Comparison of ENCODE assay signal across 9 mouse cellular contexts in the genomic region with DNA sequence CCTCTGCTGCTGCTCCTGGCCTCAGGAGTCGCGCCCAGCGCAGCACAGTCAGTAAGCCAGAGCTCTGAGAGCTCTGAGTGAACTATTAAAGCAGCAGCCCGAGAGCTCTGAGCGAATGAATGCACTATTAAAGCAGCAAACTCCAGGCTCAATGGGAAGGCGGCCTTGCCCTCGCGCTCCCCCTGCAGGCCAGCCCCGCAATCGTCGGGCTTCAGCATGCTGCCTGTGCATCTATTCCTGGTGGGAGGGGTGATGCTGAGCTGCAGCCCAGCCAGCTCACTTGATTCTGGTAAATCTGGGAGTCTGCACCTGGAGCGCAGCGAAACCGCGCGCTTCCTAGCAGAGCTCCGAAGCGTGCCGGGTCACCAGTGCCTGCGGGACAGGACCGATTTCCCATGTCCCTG. TPM values are rescaled to one million over a fixed set of nuclear protein-coding genes. Genes with fewer than 3 reads are reported as not detected.
A peak's percentile ranks its signal among the peaks of the same experiment; 100 is the strongest.
DNase-seq lines count a peak whose midpoint lies in the region; ATAC-seq lines count a peak whose summit lies in the region.
"Not testable (repeated sequence)": the region's sequence is repeated elsewhere in the genome, so short reads cannot be mapped to it uniquely, and the experiment has no call there.
"Had no signal": no experiment of that assay in that cellular context is flagged by ENCODE, and none has a peak within 500 bp of the region (broad histone marks: within the 10 kb centered on the region; RNA-seq: fewer than 3 reads in every experiment).

No protein-coding gene starts in this region.

- H3K9me3 ChIP-seq in forebrain, embryonic 10.5 days; heart, embryonic 12.5 days (replicated peaks); kidney, embryonic 14.5 days (ENCODE audit: control insufficient read depth, low read length); limb, embryonic 11.5 days (ENCODE audit: control insufficient read depth, low read length); midbrain, embryonic 13.5 days: not testable (repeated sequence)

- H3K27ac ChIP-seq in forebrain, embryonic 10.5 days: peak overlapping the region; percentile 85
- H3K27ac ChIP-seq in heart, embryonic 12.5 days (ENCODE audit: poor library complexity, severe bottlenecking): peak overlapping the region; percentile 98
- peak overlapping the region; percentile 93 for H3K27ac ChIP-seq in kidney, embryonic 14.5 days (ENCODE audit: low read depth, low read length)
- peak overlapping the region; percentile 77 for H3K27ac ChIP-seq in limb, embryonic 11.5 days (replicated peaks; ENCODE audit: low read depth, low read length)
- H3K27ac ChIP-seq in midbrain, embryonic 13.5 days: peak overlapping the region; percentile 67

- not testable (repeated sequence) for H3K4me1 ChIP-seq in forebrain, embryonic 10.5 days; heart, embryonic 12.5 days (replicated peaks); kidney, embryonic 14.5 days (ENCODE audit: control insufficient read depth, insufficient read depth, low read length); limb, embryonic 11.5 days (ENCODE audit: control insufficient read depth, insufficient read depth, low read length); midbrain, embryonic 13.5 days (replicated peaks)

- 0% methylated on average over 18 of the region's 21 CpGs for WGBS in forebrain, embryonic 10.5 days
- under 1% methylated on average over 21 of the region's 21 CpGs for WGBS in heart, embryonic 12.5 days
- 1% methylated on average over 15 of the region's 21 CpGs for WGBS in kidney, embryonic 14.5 days
- under 1% methylated on average over 11 of the region's 21 CpGs for WGBS in limb, embryonic 11.5 days
- WGBS in midbrain, embryonic 13.5 days: under 1% methylated on average over 21 of the region's 21 CpGs

- H3K27me3 ChIP-seq in forebrain, embryonic 10.5 days (ENCODE audit: poor library complexity, severe bottlenecking); heart, embryonic 12.5 days (replicated peaks); kidney, embryonic 14.5 days (ENCODE audit: control insufficient read depth, insufficient read depth, low read length); limb, embryonic 11.5 days (ENCODE audit: control insufficient read depth, insufficient read depth, low read length); midbrain, embryonic 13.5 days: not testable (repeated sequence)

- not testable (repeated sequence) for H3K36me3 ChIP-seq in forebrain, embryonic 10.5 days (replicated peaks); heart, embryonic 12.5 days; kidney, embryonic 14.5 days (ENCODE audit: control insufficient read depth, insufficient read depth, low read length); limb, embryonic 11.5 days (ENCODE audit: control insufficient read depth, insufficient read depth, low read length); midbrain, embryonic 13.5 days

- H3K4me3 ChIP-seq in forebrain, embryonic 10.5 days: peak overlapping the region; percentile 62
- H3K4me3 ChIP-seq in heart, embryonic 12.5 days: peak overlapping the region; percentile 64
- peak overlapping the region; percentile 41 for H3K4me3 ChIP-seq in kidney, embryonic 14.5 days (ENCODE audit: low read length)
- peak overlapping the region; percentile 37 for H3K4me3 ChIP-seq in limb, embryonic 11.5 days (ENCODE audit: low read depth, low read length)
- H3K4me3 ChIP-seq in midbrain, embryonic 13.5 days (replicated peaks): peak overlapping the region; percentile 40

- DNase-seq in brain, embryonic 18.5 days (ENCODE audit: low read depth, low spot score): peak; percentile 70
- DNase-seq in forebrain, embryonic 10.5 days (ENCODE audit: extremely low spot score, low spot score): peak; percentile 82
- peak; percentile 85 for DNase-seq in limb, embryonic 11.5 days (ENCODE audit: low spot score)
- peak; percentile 88 for DNase-seq in skeletal muscle tissue, adult 2 months (ENCODE audit: low read depth, low spot score)
- peak; percentile 91 to 92 for DNase-seq in urinary bladder, postnatal 4 days (ENCODE audit: low spot score in 2 of 2)

- peak overlapping the region; percentile 85 for H3K9ac ChIP-seq in heart, embryonic 12.5 days
- peak overlapping the region; percentile 62 for H3K9ac ChIP-seq in kidney, embryonic 14.5 days (ENCODE audit: low read depth, low read length)
- H3K9ac ChIP-seq in limb, embryonic 11.5 days (ENCODE audit: low read length): peak overlapping the region; percentile 60; the same call in 1 of the 2 replicates
- H3K9ac ChIP-seq in midbrain, embryonic 13.5 days (replicated peaks): peak overlapping the region; percentile 53

- peak; percentile 97 for ATAC-seq in heart, embryonic 12.5 days (ENCODE audit: insufficient number of reproducible peaks, low FRiP score)
- peak; percentile 100 for ATAC-seq in kidney, embryonic 14.5 days (ENCODE audit: low FRiP score, low TSS enrichment)
- peak; percentile 99 for ATAC-seq in limb, embryonic 11.5 days (ENCODE audit: insufficient number of reproducible peaks, low FRiP score, low TSS enrichment, low read depth)
- ATAC-seq in midbrain, embryonic 13.5 days: peak; percentile 100

- H3K4me2 ChIP-seq in heart, embryonic 12.5 days: peak overlapping the region; percentile 77
- peak overlapping the region; percentile 69 for H3K4me2 ChIP-seq in kidney, embryonic 14.5 days (replicated peaks; ENCODE audit: low read depth, low read length)
- peak overlapping the region; percentile 61 for H3K4me2 ChIP-seq in limb, embryonic 11.5 days (ENCODE audit: low read depth, severe bottlenecking)
- H3K4me2 ChIP-seq in midbrain, embryonic 13.5 days (replicated peaks): peak overlapping the region; percentile 63

RNA-seq across cellular contexts. Expression of a gene that starts 2.3 kb away (rescaled TPM):
- polyA plus RNA-seq in forebrain, embryonic 10.5 days (2016; fragmentation: Nextera tagmentation; extraction: Ambion mirVana): 0.35 and 0.49 TPM in 2 replicates
- 0.14 TPM in 1 of 2 replicates, not detected in the other for polyA plus RNA-seq in heart, embryonic 12.5 days (2016; fragmentation: Nextera tagmentation; extraction: Ambion mirVana)
- 0.30 and 0.47 TPM in 2 replicates for polyA plus RNA-seq in kidney, embryonic 14.5 days (2014; fragmentation: Nextera tagmentation; extraction: Ambion mirVana)
- 0.13 TPM in 1 of 2 replicates, not detected in the other for polyA plus RNA-seq in limb, embryonic 11.5 days (2014; fragmentation: Nextera tagmentation; extraction: Ambion mirVana)
- polyA plus RNA-seq in midbrain, embryonic 13.5 days (2015; fragmentation: Nextera tagmentation; extraction: Ambion mirVana): not detected in 2 replicates
- polyA plus RNA-seq: macrophage had no signal

RNA-seq across cellular contexts. Expression of a gene that starts 3.0 kb away (rescaled TPM):
- polyA plus RNA-seq in forebrain, embryonic 10.5 days (2016; fragmentation: Nextera tagmentation; extraction: Ambion mirVana): not detected in 2 replicates
- not detected in 2 replicates for polyA plus RNA-seq in heart, embryonic 12.5 days (2016; fragmentation: Nextera tagmentation; extraction: Ambion mirVana)
- not detected in 2 replicates for polyA plus RNA-seq in kidney, embryonic 14.5 days (2014; fragmentation: Nextera tagmentation; extraction: Ambion mirVana)
- not detected in 2 replicates for polyA plus RNA-seq in limb, embryonic 11.5 days (2014; fragmentation: Nextera tagmentation; extraction: Ambion mirVana)
- not detected in 2 replicates for polyA plus RNA-seq in midbrain, embryonic 13.5 days (2015; fragmentation: Nextera tagmentation; extraction: Ambion mirVana)
- polyA plus RNA-seq: macrophage had no signal

RNA-seq across cellular contexts. Expression of a gene that starts 16.0 kb away (rescaled TPM):
- 0.76 TPM in 1 of 2 replicates, not detected in the other for polyA plus RNA-seq in forebrain, embryonic 10.5 days (2016; fragmentation: Nextera tagmentation; extraction: Ambion mirVana)
- 0.33 and 0.35 TPM in 2 replicates for polyA plus RNA-seq in heart, embryonic 12.5 days (2016; fragmentation: Nextera tagmentation; extraction: Ambion mirVana)
- polyA plus RNA-seq in kidney, embryonic 14.5 days (2014; fragmentation: Nextera tagmentation; extraction: Ambion mirVana): 0.51 and 0.92 TPM in 2 replicates
- 0.38 TPM in 1 of 2 replicates, not detected in the other for polyA plus RNA-seq in limb, embryonic 11.5 days (2014; fragmentation: Nextera tagmentation; extraction: Ambion mirVana)
- not detected in 2 replicates for polyA plus RNA-seq in midbrain, embryonic 13.5 days (2015; fragmentation: Nextera tagmentation; extraction: Ambion mirVana)
- polyA plus RNA-seq: macrophage had no signal

RNA-seq across cellular contexts. Expression of a gene that starts 19.1 kb away (rescaled TPM):
- not detected in 2 replicates for polyA plus RNA-seq in forebrain, embryonic 10.5 days (2016; fragmentation: Nextera tagmentation; extraction: Ambion mirVana)
- not detected in 2 replicates for polyA plus RNA-seq in heart, embryonic 12.5 days (2016; fragmentation: Nextera tagmentation; extraction: Ambion mirVana)
- polyA plus RNA-seq in kidney, embryonic 14.5 days (2014; fragmentation: Nextera tagmentation; extraction: Ambion mirVana): not detected in 2 replicates
- polyA plus RNA-seq in limb, embryonic 11.5 days (2014; fragmentation: Nextera tagmentation; extraction: Ambion mirVana): not detected in 2 replicates
- not detected in 2 replicates for polyA plus RNA-seq in midbrain, embryonic 13.5 days (2015; fragmentation: Nextera tagmentation; extraction: Ambion mirVana)
- polyA plus RNA-seq: macrophage had no signal

RNA-seq across cellular contexts. Expression of a gene that starts 22.0 kb away (rescaled TPM):
- not detected in 2 replicates for polyA plus RNA-seq in forebrain, embryonic 10.5 days (2016; fragmentation: Nextera tagmentation; extraction: Ambion mirVana)
- 0.24 TPM in 1 of 2 replicates, not detected in the other for polyA plus RNA-seq in heart, embryonic 12.5 days (2016; fragmentation: Nextera tagmentation; extraction: Ambion mirVana)
- polyA plus RNA-seq in kidney, embryonic 14.5 days (2014; fragmentation: Nextera tagmentation; extraction: Ambion mirVana): not detected in 2 replicates
- polyA plus RNA-seq in limb, embryonic 11.5 days (2014; fragmentation: Nextera tagmentation; extraction: Ambion mirVana): not detected in 2 replicates
- polyA plus RNA-seq in midbrain, embryonic 13.5 days (2015; fragmentation: Nextera tagmentation; extraction: Ambion mirVana): not detected in 2 replicates
- polyA plus RNA-seq: macrophage had no signal

Comparison
In these comparisons a context has a peak if more than half of its experiments do, and no peak if none do; other contexts are left out.
1. Peak in every context shown above with its lines: DNase-seq, ATAC-seq, H3K4me3 ChIP-seq and H3K27ac ChIP-seq.